Mouse (Mus musculus): ENCODE measurements around the gene Cdk5rap3. TPM values are rescaled to one million over a fixed set of nuclear protein-coding genes. Genes with fewer than 3 reads are reported as not detected.

The Cdk5rap3 gene
- polyA plus RNA-seq, 1 experiment from 2014 or later: 67.5 TPM

GRCm38 (mm10) chr11:96880296-96880695, 36.0 kb downstream of the Cdk5rap3 start:
- H3K9me3 ChIP-seq (ENCODE audit: control insufficient read depth, low read length): no peaks in the 10 kb centered on the region
- no peaks in the 10 kb centered on the region for H3K36me3 ChIP-seq (ENCODE audit: control insufficient read depth, insufficient read depth, low read length)
- H3K27ac ChIP-seq (ENCODE audit: low read length): no peak overlapping the region
- WGBS: 39% methylated on average over 9 of the region's 9 CpGs
- peaks cover 5% of the 10 kb centered on the region for H3K27me3 ChIP-seq (ENCODE audit: control insufficient read depth, insufficient read depth, low read depth, low read length)
- peaks cover 19% of the 10 kb centered on the region for H3K4me1 ChIP-seq (replicated peaks; ENCODE audit: control insufficient read depth, insufficient read depth, low read length)
- no peak overlapping the region for H3K9ac ChIP-seq (ENCODE audit: low read length)
- H3K4me3 ChIP-seq (ENCODE audit: low read length): no peak overlapping the region
- H3K4me2 ChIP-seq (ENCODE audit: low read depth, low read length): no peak overlapping the region
- ATAC-seq (ENCODE audit: low read depth): peak; percentile 85

- peaks cover 19% of the 10 kb centered on the region for H3K4me1 ChIP-seq (replicated peaks; ENCODE audit: control insufficient read depth, insufficient read depth, low read length)
- no peaks in the 10 kb centered on the region for H3K36me3 ChIP-seq (ENCODE audit: control insufficient read depth, insufficient read depth, low read length)
- peaks cover 5% of the 10 kb centered on the region for H3K27me3 ChIP-seq (ENCODE audit: control insufficient read depth, insufficient read depth, low read depth, low read length)
- H3K4me2 ChIP-seq (ENCODE audit: low read depth, low read length): no peak overlapping the region
- H3K4me3 ChIP-seq (ENCODE audit: low read length): no peak overlapping the region
- no peak overlapping the region for H3K27ac ChIP-seq (ENCODE audit: low read length)
- no peak for ATAC-seq (ENCODE audit: low read depth)
- 40% methylated on average over 7 of the region's 7 CpGs for WGBS
- no peaks in the 10 kb centered on the region for H3K9me3 ChIP-seq (ENCODE audit: control insufficient read depth, low read length)
- no peak overlapping the region for H3K9ac ChIP-seq (ENCODE audit: low read length)
Measured at GRCm38 (mm10) chr11:96879359-96879758, 36.9 kb downstream of the Cdk5rap3 start.

- no peak overlapping the region for H3K27ac ChIP-seq (ENCODE audit: low read length)
- H3K27me3 ChIP-seq (ENCODE audit: control insufficient read depth, insufficient read depth, low read depth, low read length): peaks cover 6% of the 10 kb centered on the region
- H3K9ac ChIP-seq (ENCODE audit: low read length): no peak overlapping the region
- 37% methylated on average over 3 of the region's 3 CpGs for whole genome bisulfite sequencing
- no peak overlapping the region for H3K4me2 ChIP-seq (ENCODE audit: low read depth, low read length)
- H3K4me3 ChIP-seq (ENCODE audit: low read length): no peak overlapping the region
- no peak for ATAC-seq (ENCODE audit: low read depth)
- H3K9me3 ChIP-seq (ENCODE audit: control insufficient read depth, low read length): no peaks in the 10 kb centered on the region
- H3K36me3 ChIP-seq (ENCODE audit: control insufficient read depth, insufficient read depth, low read length): no peaks in the 10 kb centered on the region
- H3K4me1 ChIP-seq (replicated peaks; ENCODE audit: control insufficient read depth, insufficient read depth, low read length): peaks cover 19% of the 10 kb centered on the region
Measured at GRCm38 (mm10) chr11:96878715-96879114, 37.6 kb downstream of the Cdk5rap3 start.

GRCm38 (mm10) chr11:96877071-96877470, 39.2 kb downstream of the Cdk5rap3 start:
- Histone ChIP-seq H3K9ac (ENCODE audit: low read length) (no peak overlapping the region), H3K4me2 (ENCODE audit: low read depth, low read length) (no peak overlapping the region), H3K4me1 (replicated peaks; ENCODE audit: control insufficient read depth, insufficient read depth, low read length) (peaks cover 23% of the 10 kb centered on the region), H3K27me3 (ENCODE audit: control insufficient read depth, insufficient read depth, low read depth, low read length) (peaks cover 8% of the 10 kb centered on the region), H3K4me3 (ENCODE audit: low read length) (no peak overlapping the region), H3K9me3 (ENCODE audit: control insufficient read depth, low read length) (no peaks in the 10 kb centered on the region), H3K36me3 (ENCODE audit: control insufficient read depth, insufficient read depth, low read length) (no peaks in the 10 kb centered on the region), H3K27ac (ENCODE audit: low read length) (no peak overlapping the region)
- WGBS: 31% methylated on average over 4 of the region's 4 CpGs
- ATAC-seq (ENCODE audit: low read depth): no peak

GRCm38 (mm10) chr11:96876300-96877040, 39.8 kb downstream of the Cdk5rap3 start:
- Histone ChIP-seq H3K9me3 (ENCODE audit: control insufficient read depth, low read length) (no peaks in the 10 kb centered on the region), H3K9ac (ENCODE audit: low read length) (no peak overlapping the region), H3K27me3 (ENCODE audit: control insufficient read depth, insufficient read depth, low read depth, low read length) (peaks cover 8% of the 10 kb centered on the region), H3K4me1 (replicated peaks; ENCODE audit: control insufficient read depth, insufficient read depth, low read length) (peaks cover 23% of the 10 kb centered on the region), H3K36me3 (ENCODE audit: control insufficient read depth, insufficient read depth, low read length) (no peaks in the 10 kb centered on the region), H3K4me2 (ENCODE audit: low read depth, low read length) (peak overlapping the region; percentile 71), H3K4me3 (ENCODE audit: low read length) (no peak overlapping the region; the same call in 1 of the 2 replicates), H3K27ac (ENCODE audit: low read length) (no peak overlapping the region)
- WGBS: 10% methylated on average over 13 of the region's 13 CpGs
- ATAC-seq (ENCODE audit: low read depth): no peak

DNA sequence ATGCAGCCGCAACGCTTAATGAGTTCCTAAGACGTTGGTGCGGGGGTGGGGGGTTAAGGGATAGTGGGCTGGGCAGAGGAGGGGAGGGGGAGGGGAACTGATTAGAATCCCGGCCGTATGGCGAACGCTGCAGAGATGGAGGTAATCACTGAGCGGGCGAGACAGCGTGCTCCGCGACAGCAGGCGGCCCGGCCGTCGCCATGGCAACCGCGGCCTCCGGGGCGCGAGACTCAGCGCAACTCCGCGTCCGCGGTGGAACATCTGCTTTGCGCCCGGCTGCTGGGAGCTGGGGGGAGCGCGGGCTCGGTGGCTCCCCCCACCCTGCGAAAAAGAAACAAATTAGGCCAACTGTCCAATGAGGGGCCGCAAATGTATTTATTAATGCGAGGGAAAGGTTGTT, 40.6 kb downstream of the Cdk5rap3 start:
- peak overlapping the region; percentile 71 for H3K4me2 ChIP-seq (ENCODE audit: low read depth, low read length)
- no peak overlapping the region for H3K9ac ChIP-seq (ENCODE audit: low read length)
- ATAC-seq (ENCODE audit: low read depth): peak; percentile 75
- H3K4me3 ChIP-seq (ENCODE audit: low read length): peak overlapping the region; percentile 45
- peaks cover 23% of the 10 kb centered on the region for H3K4me1 ChIP-seq (replicated peaks; ENCODE audit: control insufficient read depth, insufficient read depth, low read length)
- H3K9me3 ChIP-seq (ENCODE audit: control insufficient read depth, low read length): no peaks in the 10 kb centered on the region
- WGBS: under 1% methylated on average over 35 of the region's 35 CpGs
- no peak overlapping the region for H3K27ac ChIP-seq (ENCODE audit: low read length)
- no peaks in the 10 kb centered on the region for H3K36me3 ChIP-seq (ENCODE audit: control insufficient read depth, insufficient read depth, low read length)
- H3K27me3 ChIP-seq (ENCODE audit: control insufficient read depth, insufficient read depth, low read depth, low read length): peaks cover 8% of the 10 kb centered on the region

- peaks cover 8% of the 10 kb centered on the region for H3K27me3 ChIP-seq (ENCODE audit: control insufficient read depth, insufficient read depth, low read depth, low read length)
- H3K9ac ChIP-seq (ENCODE audit: low read length): no peak overlapping the region
- no peaks in the 10 kb centered on the region for H3K9me3 ChIP-seq (ENCODE audit: control insufficient read depth, low read length)
- 19% methylated on average over 4 of the region's 4 CpGs for WGBS
- peaks cover 20% of the 10 kb centered on the region for H3K4me1 ChIP-seq (replicated peaks; ENCODE audit: control insufficient read depth, insufficient read depth, low read length)
- H3K4me3 ChIP-seq (ENCODE audit: low read length): peak overlapping the region; percentile 45
- no peak for ATAC-seq (ENCODE audit: low read depth)
- no peak overlapping the region for H3K27ac ChIP-seq (ENCODE audit: low read length)
- H3K4me2 ChIP-seq (ENCODE audit: low read depth, low read length): peak overlapping the region; percentile 71
- H3K36me3 ChIP-seq (ENCODE audit: control insufficient read depth, insufficient read depth, low read length): no peaks in the 10 kb centered on the region
Measured at GRCm38 (mm10) chr11:96875270-96875669, 41.0 kb downstream of the Cdk5rap3 start.

DNA sequence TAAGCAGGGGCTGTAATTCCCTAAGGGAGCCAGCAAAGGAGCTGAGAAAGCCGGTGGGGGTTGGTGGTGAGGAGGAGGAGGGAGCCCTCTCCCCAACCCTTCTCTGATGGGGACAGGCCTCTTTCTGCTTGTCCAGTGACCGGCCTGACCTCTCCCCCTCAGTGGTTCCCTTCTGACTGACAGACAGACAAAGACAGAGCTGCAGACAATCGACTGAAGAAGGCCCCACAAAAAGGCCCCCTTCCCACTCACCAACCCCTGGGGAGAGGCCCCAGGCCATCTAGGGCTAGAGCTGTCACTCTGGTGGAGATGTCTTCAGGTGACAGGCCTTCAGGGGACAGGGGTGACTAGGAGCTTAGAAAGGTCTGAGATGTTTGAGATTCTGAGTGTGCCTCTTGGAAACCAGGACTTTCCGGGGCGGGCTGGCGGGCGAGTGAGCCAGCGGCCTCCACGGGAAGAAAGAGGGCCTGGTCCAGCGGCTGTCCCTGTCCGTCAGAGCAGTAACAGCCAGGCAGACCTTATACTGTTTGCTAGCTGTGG, 42.6 kb downstream of the Cdk5rap3 start:
- WGBS: 54% methylated on average over 11 of the region's 11 CpGs
- Histone ChIP-seq H3K4me2 (ENCODE audit: low read depth, low read length) (no peak overlapping the region), H3K27me3 (ENCODE audit: control insufficient read depth, insufficient read depth, low read depth, low read length) (peaks cover 8% of the 10 kb centered on the region), H3K9me3 (ENCODE audit: control insufficient read depth, low read length) (no peaks in the 10 kb centered on the region), H3K27ac (ENCODE audit: low read length) (no peak overlapping the region), H3K9ac (ENCODE audit: low read length) (no peak overlapping the region), H3K4me1 (replicated peaks; ENCODE audit: control insufficient read depth, insufficient read depth, low read length) (peaks cover 19% of the 10 kb centered on the region), H3K4me3 (ENCODE audit: low read length) (no peak overlapping the region), H3K36me3 (ENCODE audit: control insufficient read depth, insufficient read depth, low read length) (no peaks in the 10 kb centered on the region)
- no peak for ATAC-seq (ENCODE audit: low read depth)

- Histone ChIP-seq H3K4me2 (ENCODE audit: low read depth, low read length) (peak overlapping the region; percentile 18; the same call in 1 of the 2 replicates), H3K4me3 (ENCODE audit: low read length) (no peak overlapping the region), H3K9ac (ENCODE audit: low read length) (peak overlapping the region; percentile 44), H3K4me1 (replicated peaks; ENCODE audit: control insufficient read depth, insufficient read depth, low read length) (peaks cover 19% of the 10 kb centered on the region), H3K27ac (ENCODE audit: low read length) (no peak overlapping the region), H3K27me3 (ENCODE audit: control insufficient read depth, insufficient read depth, low read depth, low read length) (peaks cover 8% of the 10 kb centered on the region), H3K9me3 (ENCODE audit: control insufficient read depth, low read length) (no peaks in the 10 kb centered on the region), H3K36me3 (ENCODE audit: control insufficient read depth, insufficient read depth, low read length) (no peaks in the 10 kb centered on the region)
- no peak for ATAC-seq (ENCODE audit: low read depth)
- WGBS: 13% methylated on average over 24 of the region's 24 CpGs
Measured at GRCm38 (mm10) chr11:96872441-96873379, 43.6 kb downstream of the Cdk5rap3 start.
